Mouse (Mus musculus) mature B cell (primary cell): ENCODE results near the gene Trappc6b.

ENCODE experiments used
- in situ Hi-C: fragments of 300-500 bp; cut with MboI; formaldehyde crosslinking; loops from 2 replicates; pipeline ENCODE4 v1.14.3; 2019

Gene Trappc6b

GRCm38 (mm10) chr12:59055196-59055850 is 5.9 kb downstream of the Trappc6b start:
- in situ Hi-C loops = loop anchor here (10.0 kb wide), 1 partner anchor 159 kb away; the partner anchor contains the start of gene Fbxo33

DNA sequence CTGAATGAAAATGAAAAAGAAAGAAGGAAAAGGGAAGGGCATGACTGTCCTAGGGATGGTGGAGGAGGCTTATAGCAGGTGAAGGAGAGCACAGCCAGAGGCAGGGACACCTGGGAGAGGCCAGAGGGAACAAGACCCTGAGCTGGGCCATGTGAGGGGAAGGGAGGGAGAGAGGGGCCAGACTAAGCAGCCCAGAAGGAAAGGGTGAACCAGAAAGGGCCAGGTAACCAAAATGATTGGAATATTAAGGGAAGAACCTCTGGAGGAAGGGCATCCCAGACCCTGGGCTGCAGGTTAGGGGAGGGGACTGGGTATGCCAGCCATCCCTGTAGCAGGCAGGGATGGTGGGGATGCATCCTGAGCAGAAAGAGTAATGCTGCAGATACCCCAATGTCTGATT is 7.3 kb downstream of the Trappc6b start:
- in situ Hi-C loops = loop anchor here (10.0 kb wide), 1 partner anchor 161 kb away; the partner anchor contains the start of gene Fbxo33

DNA sequence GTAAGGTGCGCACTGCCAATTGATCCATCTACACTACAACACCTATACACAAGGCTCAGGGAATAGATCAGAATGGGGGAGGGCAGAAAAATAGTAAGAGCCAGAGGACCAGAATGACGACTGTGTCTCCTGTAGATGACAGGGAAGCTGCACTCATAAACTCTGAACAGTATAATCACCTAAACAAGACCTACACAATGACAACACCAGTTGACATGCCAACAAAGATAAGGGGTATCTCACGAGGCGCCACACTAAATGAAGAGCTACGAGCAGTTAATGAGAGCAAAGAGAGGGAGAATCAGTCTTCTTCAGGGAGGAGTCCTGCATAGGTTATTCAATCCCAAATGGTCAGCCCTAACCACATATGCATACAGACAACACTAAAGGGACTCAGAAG is 8.1 kb downstream of the Trappc6b start:
- in situ Hi-C loops = loop anchor here (10.0 kb wide), 1 partner anchor 162 kb away; the partner anchor contains the start of gene Fbxo33

DNA sequence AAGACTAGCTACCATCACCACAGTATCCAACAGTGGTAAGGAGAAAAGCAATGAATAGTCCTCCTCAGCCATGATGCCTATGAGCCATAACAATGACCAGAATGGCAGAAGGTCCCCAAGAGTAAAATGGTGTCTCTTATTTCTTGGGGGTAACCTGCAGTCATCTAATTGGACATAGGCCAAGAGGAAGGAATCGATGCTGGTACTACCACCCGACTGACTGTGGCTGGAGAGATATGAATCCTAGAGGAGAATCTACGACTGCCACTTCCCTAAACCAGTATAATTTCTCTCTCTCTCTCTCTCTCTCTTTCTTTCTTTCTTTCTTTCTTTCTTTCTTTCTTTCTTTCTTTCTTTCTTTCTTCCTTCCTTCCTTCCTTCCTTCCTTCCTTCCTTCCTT is 8.8 kb downstream of the Trappc6b start:
- in situ Hi-C loops = loop anchor here (10.0 kb wide), 1 partner anchor 162 kb away; the partner anchor contains the start of gene Fbxo33

DNA sequence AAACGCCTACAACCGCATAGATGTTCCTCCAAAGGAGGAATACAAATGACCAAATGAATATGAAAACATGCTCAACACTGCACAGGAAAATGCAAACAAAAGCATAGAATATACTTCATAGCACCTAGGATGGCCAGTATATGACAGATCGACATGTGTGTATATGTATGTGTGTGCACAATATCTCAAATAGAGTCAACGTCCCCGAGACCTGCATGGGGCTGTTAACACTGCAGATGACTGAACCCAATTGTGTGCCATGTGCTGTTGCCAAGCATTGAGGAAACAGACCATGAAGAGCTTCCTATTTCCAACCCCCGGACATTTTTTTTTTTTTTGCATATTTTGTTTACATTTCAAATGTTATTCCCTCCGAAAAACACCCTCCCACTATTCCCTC is 20.4 kb downstream of the Trappc6b start:
- in situ Hi-C loops = no loop called here

DNA sequence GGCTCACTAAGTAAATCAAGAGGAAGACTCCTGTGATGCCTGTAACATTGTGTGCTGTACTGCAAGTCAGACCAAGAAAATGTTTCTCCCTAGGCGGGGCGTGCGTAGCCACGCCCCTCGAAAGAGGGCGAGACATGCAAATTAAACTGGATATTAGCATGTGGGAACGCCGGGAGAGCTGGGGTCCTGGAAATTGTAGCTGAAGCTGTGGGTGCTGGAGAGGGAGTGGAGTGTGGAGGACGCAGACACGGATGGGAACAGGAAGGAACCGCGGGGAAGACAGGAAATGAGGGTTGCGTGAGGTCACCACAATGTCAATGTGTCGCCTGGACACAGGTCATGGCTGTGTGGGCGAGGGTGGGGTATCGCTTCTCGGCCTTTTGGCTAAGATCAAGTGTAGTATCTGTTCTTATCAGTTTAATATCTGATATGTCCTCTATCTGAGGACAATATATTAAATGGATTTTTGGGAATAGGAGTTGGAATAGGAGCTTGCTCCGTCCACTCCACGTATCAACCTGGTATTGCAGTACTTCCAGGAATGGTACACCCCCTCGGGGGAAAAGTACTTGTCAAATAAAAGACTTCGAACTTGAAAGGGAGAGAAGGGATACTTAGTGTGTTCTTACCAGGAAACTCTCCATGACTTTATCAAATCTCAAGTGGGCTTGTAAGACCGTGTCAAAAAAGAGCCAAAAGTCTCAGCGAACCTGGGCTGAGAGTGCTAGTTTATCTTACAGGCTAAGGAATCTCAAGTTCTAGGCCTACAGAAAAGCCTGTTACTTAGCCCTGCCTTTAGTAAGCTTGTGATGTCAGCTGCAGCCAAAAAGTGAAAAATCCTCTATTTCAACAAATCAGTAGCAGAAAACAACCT is 21.1 kb downstream of the Trappc6b start:
- in situ Hi-C loops = no loop called here

GRCm38 (mm10) chr12:59039162-59039970 is 21.9 kb downstream of the Trappc6b start:
- in situ Hi-C loops = no loop called here

DNA sequence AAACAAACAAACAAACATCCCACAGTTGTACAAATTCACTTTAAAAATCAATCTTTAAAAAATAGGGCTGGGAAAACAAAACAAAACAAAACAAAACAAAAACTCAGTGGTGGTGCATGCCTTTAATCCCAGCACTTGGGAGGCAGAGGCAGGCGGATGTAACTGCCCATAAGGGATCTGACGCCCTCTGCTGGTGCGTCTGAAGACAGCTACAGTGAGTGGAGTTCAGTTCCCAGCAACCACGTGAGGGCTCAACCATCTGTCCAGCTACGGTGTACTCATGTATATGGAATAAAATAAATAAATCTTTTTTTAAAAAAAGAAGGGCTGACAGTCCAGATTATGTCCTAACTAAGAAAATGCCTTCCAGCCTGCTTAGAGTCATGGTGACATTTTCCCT is 29.2 kb downstream of the Trappc6b start:
- in situ Hi-C loops = no loop called here

GRCm38 (mm10) chr12:59021306-59021705 is 40.0 kb downstream of the Trappc6b start:
- in situ Hi-C loops = no loop called here

- in situ Hi-C loops = loop anchor here (10.0 kb wide), 1 partner anchor 195 kb away; the partner anchor contains the start of gene Fbxo33
These were observed 41.4 kb downstream of the Trappc6b start for GRCm38 (mm10) chr12:59019891-59020290.

DNA sequence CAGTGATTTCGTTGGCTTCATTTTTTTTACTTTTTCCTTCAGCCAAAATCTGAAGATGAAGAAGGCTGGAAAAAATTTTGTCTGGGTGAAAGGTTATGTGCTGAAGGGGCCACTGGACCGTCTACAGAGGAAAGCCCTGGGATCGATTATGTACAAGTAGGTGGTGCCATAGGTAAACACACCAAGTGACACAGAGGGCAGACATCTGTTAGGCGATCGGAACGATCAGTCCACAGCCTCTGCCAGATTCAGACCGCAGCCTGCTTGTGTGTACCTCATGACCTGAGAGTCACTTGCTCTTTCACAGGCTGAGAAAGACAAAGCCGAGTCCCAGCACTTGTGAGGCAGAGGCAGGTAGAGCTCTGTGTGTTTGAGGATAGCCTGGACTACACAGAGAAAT is 43.3 kb downstream of the Trappc6b start:
- in situ Hi-C loops = loop anchor here (10.0 kb wide), 1 partner anchor 197 kb away; the partner anchor contains the start of gene Fbxo33

DNA sequence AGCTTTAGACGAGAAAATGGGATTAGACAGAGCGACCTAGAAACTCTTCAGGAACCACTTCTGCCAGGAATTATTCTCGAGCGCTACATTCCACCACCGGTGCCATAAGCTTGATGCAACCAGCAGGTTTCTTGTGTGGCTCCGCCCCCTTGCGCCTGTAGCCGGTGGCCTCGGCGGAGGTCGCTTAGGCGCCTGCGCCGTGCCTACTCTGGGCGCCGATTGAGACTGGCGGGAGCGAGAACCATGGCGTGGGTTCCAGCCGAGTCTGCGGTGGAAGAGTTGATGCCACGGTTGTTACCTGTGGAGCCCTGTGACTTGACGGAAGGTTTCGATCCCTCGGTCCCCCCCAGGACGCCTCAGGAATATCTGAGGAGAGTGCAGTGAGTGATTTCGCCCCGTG is 48.0 kb downstream of the Trappc6b start, which contains the start of gene Gemin2:
Gemin2 (plus strand) TSS at position 160 of the 400 bp plus-strand sequence.
- in situ Hi-C loops = loop anchor here (10.0 kb wide), 1 partner anchor 202 kb away; the partner anchor contains the start of gene Fbxo33

GRCm38 (mm10) chr12:59012710-59013091 is 48.6 kb downstream of the Trappc6b start:
- in situ Hi-C loops = loop anchor here (10.0 kb wide), 1 partner anchor 202 kb away; the partner anchor contains the start of gene Fbxo33

DNA sequence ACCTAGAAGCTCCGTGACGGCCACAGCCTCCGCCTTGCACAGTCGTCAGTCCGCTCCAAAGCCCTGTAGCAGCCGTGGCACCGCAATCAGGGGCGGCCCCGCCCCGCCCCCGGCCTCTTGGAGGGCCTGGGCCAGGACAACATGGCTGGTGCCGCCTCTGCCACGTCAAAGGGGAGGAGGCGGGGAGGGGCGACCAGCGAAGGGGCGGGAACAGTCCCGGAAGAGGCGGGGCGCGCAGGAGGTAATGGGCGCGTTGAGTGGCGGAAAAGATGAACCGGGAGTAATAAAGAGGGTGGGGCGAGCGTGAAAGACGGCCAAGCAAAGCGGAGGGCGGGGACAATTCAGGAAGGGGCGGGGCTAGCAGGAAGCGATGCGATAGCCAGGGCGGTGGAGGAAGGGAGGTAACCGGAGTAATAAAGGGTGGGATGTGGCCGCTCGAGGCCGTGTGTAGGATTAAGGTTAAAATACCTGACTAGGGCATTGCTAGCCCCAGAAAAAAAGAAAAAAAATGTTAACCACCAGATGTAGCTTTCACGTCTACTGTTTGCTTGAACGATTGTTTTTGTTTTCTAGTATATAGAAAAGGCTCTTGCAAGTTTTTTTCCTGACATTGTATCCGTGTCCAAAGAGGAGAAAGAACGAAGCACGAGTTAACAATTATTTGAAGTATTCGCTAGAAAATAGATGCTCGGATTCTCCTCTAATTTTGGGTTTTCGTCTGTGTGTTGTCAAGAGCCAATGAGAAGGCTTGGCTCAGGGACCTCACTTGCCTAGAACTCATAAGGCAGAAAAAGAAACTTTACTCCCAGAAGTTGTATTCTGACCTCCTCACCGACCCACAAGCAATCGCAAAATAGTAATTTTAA is 49.2 kb downstream of the Trappc6b start, which contains the start of gene Sec23a:
Sec23a (minus strand) TSS at position 174 of the 866 bp plus-strand sequence.
- in situ Hi-C loops = loop anchor here (10.0 kb wide), 1 partner anchor 203 kb away; the partner anchor contains the start of gene Fbxo33

DNA sequence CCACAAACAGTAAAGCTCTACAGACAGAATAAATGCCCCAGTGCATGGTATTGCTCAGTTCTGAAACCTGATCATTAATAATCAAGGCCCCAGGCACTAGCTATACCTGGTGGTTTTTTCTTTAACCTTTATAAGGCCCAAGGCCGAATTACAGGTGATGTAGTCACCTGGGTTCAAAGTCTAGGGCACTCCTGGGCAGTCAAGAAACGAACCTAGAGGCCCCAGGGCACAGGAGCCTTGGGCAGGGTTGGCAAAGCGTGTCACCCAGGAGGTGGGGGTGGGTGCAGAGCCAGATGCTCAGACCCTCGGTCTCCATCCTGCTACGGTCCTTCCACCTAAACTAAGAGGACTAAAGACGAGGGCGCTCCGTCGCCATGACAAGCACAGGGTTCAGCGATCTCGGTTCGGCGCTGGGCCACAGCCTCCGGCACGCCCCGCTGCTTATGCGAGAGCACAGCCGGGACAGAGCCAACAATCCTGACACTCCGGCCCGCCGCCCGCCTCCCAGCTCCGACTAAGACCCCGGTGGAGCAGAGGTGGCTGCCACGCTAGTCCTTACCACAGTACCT is 49.9 kb downstream of the Trappc6b start:
- in situ Hi-C loops = loop anchor here (10.0 kb wide), 1 partner anchor 203 kb away; the partner anchor contains the start of gene Fbxo33

- in situ Hi-C loops = loop anchor here (10.0 kb wide), 1 partner anchor 204 kb away; the partner anchor contains the start of gene Fbxo33
These were observed 50.8 kb downstream of the Trappc6b start for GRCm38 (mm10) chr12:59010482-59010881.
